Mouse (Mus musculus) neural tube, embryonic 12.5 days (tissue): ENCODE measurements around the gene Simc1. TPM values are rescaled to one million over a fixed set of nuclear protein-coding genes. Genes with fewer than 3 reads are reported as not detected.

Experiments used
- ATAC-seq: fragments of 200-750 bp; cut with Nextera tagmentation; 2 replicates; pipeline ENCODE4 v1.8.0; 2017; ENCODE audit warnings: low read depth, mild to moderate bottlenecking, moderate TSS enrichment, moderate library complexity; ENCODE audit not compliant: low FRiP score
- H3K27ac ChIP-seq: fragments of 300-500 bp; sonication (generic); 2 replicates; pipeline ENCODE4 v1.5.1; 2016
- H3K27me3 ChIP-seq: fragments of 300-500 bp; sonication (generic); replicated peaks from 2 replicates; pipeline ENCODE4 v1.6.1; 2016; ENCODE audit warnings: mild to moderate bottlenecking
- H3K36me3 ChIP-seq: fragments of 300-500 bp; sonication (generic); 2 replicates; pipeline ENCODE4 v1.6.1; 2016; ENCODE audit warnings: mild to moderate bottlenecking
- H3K4me1 ChIP-seq: fragments of 300-500 bp; sonication (generic); 2 replicates; pipeline ENCODE4 v1.6.1; 2016
- H3K4me2 ChIP-seq: fragments of 300-500 bp; sonication (generic); replicated peaks from 2 replicates; pipeline ENCODE4 v1.6.1; 2016; ENCODE audit warnings: mild to moderate bottlenecking
- H3K4me3 ChIP-seq: fragments of 300-500 bp; sonication (generic); 2 replicates; pipeline ENCODE4 v1.5.1; 2016
- H3K9ac ChIP-seq: fragments of 300-500 bp; sonication (generic); 2 replicates; pipeline ENCODE4 v1.6.1; 2016; ENCODE audit warnings: mild to moderate bottlenecking
- H3K9me3 ChIP-seq: fragments of 300-500 bp; sonication (generic); 2 replicates; pipeline ENCODE4 v1.6.1; 2016; ENCODE audit warnings: mild to moderate bottlenecking
- WGBS: fragments of 180-500 bp; shearing (Covaris S2); methylation state at CpG from one replicate; pipeline ENCODE4 v1.1.7; 2016; 5-methylcytosine and 5-hydroxymethylcytosine counted together
- polyA plus RNA-seq: library from polyadenylated mRNA; unstranded; fragments of >200 nt; fragmentation: Nextera tagmentation; extraction: Ambion mirVana; gene quantifications from 2 replicates; pipeline ENCODE4 v1.2.1, GENCODE M21; 2016

Simc1 gene
- 18.2 and 20.3 TPM in 2 replicates for polyA plus RNA-seq

- ATAC-seq = peak; percentile 92
- no peaks in the 10 kb centered on the region for H3K36me3 ChIP-seq
- WGBS = under 1% methylated on average over 105 of the region's 105 CpGs
- H3K4me2 ChIP-seq = peak within 1 kb of the TSS; percentile 94
- H3K27ac ChIP-seq = peak within 1 kb of the TSS; percentile 62
- H3K27me3 ChIP-seq = no peaks in the 10 kb centered on the region
- peak within 1 kb of the TSS; percentile 85 for H3K9ac ChIP-seq
- no peaks in the 10 kb centered on the region for H3K9me3 ChIP-seq
- peak within 1 kb of the TSS; percentile 75 for H3K4me3 ChIP-seq
- peaks cover 8% of the 10 kb centered on the region for H3K4me1 ChIP-seq
Measured at GRCm38 (mm10) chr13:54503604-54504521, at the start of gene Simc1. Gene Simc1 (plus strand): TSS chr13:54503779.

- no peak overlapping the region for H3K4me2 ChIP-seq
- ATAC-seq = no peak
- H3K27me3 ChIP-seq = no peaks in the 10 kb centered on the region
- no peaks in the 10 kb centered on the region for H3K9me3 ChIP-seq
- no peaks in the 10 kb centered on the region for H3K4me1 ChIP-seq
- H3K27ac ChIP-seq = no peak overlapping the region
- peaks cover 78% of the 10 kb centered on the region for H3K36me3 ChIP-seq
- WGBS = 95% methylated on average over 2 of the region's 2 CpGs
- H3K4me3 ChIP-seq = no peak overlapping the region
- no peak overlapping the region for H3K9ac ChIP-seq
Measured at GRCm38 (mm10) chr13:54457062-54457461, 46.5 kb upstream of the Simc1 start.

- Histone ChIP-seq H3K36me3 (peaks cover 91% of the 10 kb centered on the region), H3K4me2 (no peak overlapping the region), H3K4me1 (no peaks in the 10 kb centered on the region), H3K9ac (no peak overlapping the region), H3K4me3 (no peak overlapping the region), H3K9me3 (peaks cover 8% of the 10 kb centered on the region; the same call in 1 of the 2 replicates), H3K27me3 (no peaks in the 10 kb centered on the region), H3K27ac (no peak overlapping the region)
- no peak for ATAC-seq
- WGBS = 90% methylated on average over 4 of the region's 4 CpGs
Measured at GRCm38 (mm10) chr13:54459282-54459681, 44.3 kb upstream of the Simc1 start.

- ATAC-seq = peak; percentile 98
- Histone ChIP-seq H3K4me1 (peaks cover 10% of the 10 kb centered on the region), H3K9me3 (peaks cover 12% of the 10 kb centered on the region; the same call in 1 of the 2 replicates), H3K4me3 (peak within 1 kb of the TSS; percentile 80), H3K27ac (no peak within 1 kb of the TSS), H3K9ac (peak within 1 kb of the TSS; percentile 75), H3K36me3 (peaks cover 40% of the 10 kb centered on the region), H3K27me3 (no peaks in the 10 kb centered on the region), H3K4me2 (peak within 1 kb of the TSS; percentile 89)
- under 1% methylated on average over 67 of the region's 67 CpGs for WGBS
Measured at GRCm38 (mm10) chr13:54468098-54469011, 35.2 kb upstream of the Simc1 start, which contains the start of gene Thoc3. Gene Thoc3 (minus strand): TSS chr13:54468849.

GRCm38 (mm10) chr13:54469012-54469354, 34.6 kb upstream of the Simc1 start:
- ATAC-seq = peak; percentile 70
- H3K4me2 ChIP-seq = peak overlapping the region; percentile 89

GRCm38 (mm10) chr13:54471967-54472366, 31.6 kb upstream of the Simc1 start:
- Histone ChIP-seq H3K4me2 (no peak overlapping the region), H3K4me3 (no peak overlapping the region), H3K9me3 (no peaks in the 10 kb centered on the region), H3K36me3 (peaks cover 5% of the 10 kb centered on the region), H3K27ac (no peak overlapping the region), H3K27me3 (no peaks in the 10 kb centered on the region), H3K9ac (no peak overlapping the region), H3K4me1 (peaks cover 10% of the 10 kb centered on the region)
- ATAC-seq = no peak
- WGBS = 89% methylated on average over 4 of the region's 4 CpGs

More at GRCm38 (mm10) chr13:54469012-54469354, 34.6 kb upstream of the Simc1 start:
- H3K9ac ChIP-seq = no peak overlapping the region
- H3K9me3 ChIP-seq = peaks cover 7% of the 10 kb centered on the region; the same call in 1 of the 2 replicates
- peak overlapping the region; percentile 80 for H3K4me3 ChIP-seq
- H3K27ac ChIP-seq = no peak overlapping the region
- H3K27me3 ChIP-seq = no peaks in the 10 kb centered on the region
- WGBS = 21% methylated on average over 4 of the region's 4 CpGs
- peaks cover 10% of the 10 kb centered on the region for H3K4me1 ChIP-seq
- H3K36me3 ChIP-seq = peaks cover 34% of the 10 kb centered on the region

- Histone ChIP-seq H3K4me2 (no peak overlapping the region), H3K27me3 (no peaks in the 10 kb centered on the region), H3K9me3 (no peaks in the 10 kb centered on the region), H3K27ac (no peak overlapping the region), H3K9ac (no peak overlapping the region), H3K4me1 (no peaks in the 10 kb centered on the region), H3K36me3 (no peaks in the 10 kb centered on the region), H3K4me3 (no peak overlapping the region)
- WGBS = 70% methylated on average over 2 of the region's 2 CpGs
- ATAC-seq = no peak
Measured at GRCm38 (mm10) chr13:54474996-54475395, 28.6 kb upstream of the Simc1 start.

GRCm38 (mm10) chr13:54475702-54476101, 27.9 kb upstream of the Simc1 start:
- no peak overlapping the region for H3K27ac ChIP-seq
- H3K9ac ChIP-seq = no peak overlapping the region
- H3K4me2 ChIP-seq = no peak overlapping the region
- 78% methylated on average over 5 of the region's 5 CpGs for WGBS
- no peaks in the 10 kb centered on the region for H3K9me3 ChIP-seq
- no peaks in the 10 kb centered on the region for H3K27me3 ChIP-seq
- H3K36me3 ChIP-seq = no peaks in the 10 kb centered on the region
- no peak for ATAC-seq
- H3K4me3 ChIP-seq = no peak overlapping the region
- no peaks in the 10 kb centered on the region for H3K4me1 ChIP-seq

GRCm38 (mm10) chr13:54479286-54479685, 24.3 kb upstream of the Simc1 start:
- no peaks in the 10 kb centered on the region for H3K4me1 ChIP-seq
- no peak for ATAC-seq
- 65% methylated on average over 3 of the region's 3 CpGs for WGBS
- H3K36me3 ChIP-seq = no peaks in the 10 kb centered on the region
- no peak overlapping the region for H3K4me2 ChIP-seq
- H3K9ac ChIP-seq = no peak overlapping the region
- no peaks in the 10 kb centered on the region for H3K9me3 ChIP-seq
- H3K27ac ChIP-seq = no peak overlapping the region
- H3K4me3 ChIP-seq = no peak overlapping the region
- H3K27me3 ChIP-seq = no peaks in the 10 kb centered on the region

GRCm38 (mm10) chr13:54481498-54481897, 22.1 kb upstream of the Simc1 start:
- Histone ChIP-seq H3K4me2 (no peak overlapping the region), H3K4me3 (no peak overlapping the region), H3K9me3 (no peaks in the 10 kb centered on the region), H3K9ac (no peak overlapping the region), H3K36me3 (no peaks in the 10 kb centered on the region), H3K27me3 (no peaks in the 10 kb centered on the region), H3K4me1 (no peaks in the 10 kb centered on the region), H3K27ac (no peak overlapping the region)
- WGBS = 87% methylated on average over 14 of the region's 14 CpGs
- ATAC-seq = no peak

- no peak overlapping the region for H3K9ac ChIP-seq
- H3K4me1 ChIP-seq = peaks cover 2% of the 10 kb centered on the region; the same call in 1 of the 2 replicates
- no peak overlapping the region for H3K4me3 ChIP-seq
- H3K4me2 ChIP-seq = no peak overlapping the region
- WGBS = 79% methylated on average over 5 of the region's 5 CpGs
- H3K9me3 ChIP-seq = no peaks in the 10 kb centered on the region
- ATAC-seq = no peak
- H3K36me3 ChIP-seq = no peaks in the 10 kb centered on the region
- no peaks in the 10 kb centered on the region for H3K27me3 ChIP-seq
- H3K27ac ChIP-seq = no peak overlapping the region
Measured at GRCm38 (mm10) chr13:54490411-54490810, 13.2 kb upstream of the Simc1 start.

- Histone ChIP-seq H3K9me3 (no peaks in the 10 kb centered on the region), H3K9ac (no peak overlapping the region), H3K4me2 (no peak overlapping the region), H3K36me3 (no peaks in the 10 kb centered on the region), H3K4me3 (no peak overlapping the region), H3K27ac (no peak overlapping the region), H3K4me1 (peaks cover 2% of the 10 kb centered on the region; the same call in 1 of the 2 replicates), H3K27me3 (no peaks in the 10 kb centered on the region)
- ATAC-seq = no peak
- WGBS = 90% methylated on average over 6 of the region's 6 CpGs
Measured at GRCm38 (mm10) chr13:54491381-54491780, 12.2 kb upstream of the Simc1 start.
